Mouse (Mus musculus): ENCODE results near the gene St8sia2. TPM values are rescaled to one million over a fixed set of nuclear protein-coding genes. Genes with fewer than 3 reads are reported as not detected.

The St8sia2 gene
- polyA plus RNA-seq, 1 experiment from 2014 or later = 35.8 TPM

DNA sequence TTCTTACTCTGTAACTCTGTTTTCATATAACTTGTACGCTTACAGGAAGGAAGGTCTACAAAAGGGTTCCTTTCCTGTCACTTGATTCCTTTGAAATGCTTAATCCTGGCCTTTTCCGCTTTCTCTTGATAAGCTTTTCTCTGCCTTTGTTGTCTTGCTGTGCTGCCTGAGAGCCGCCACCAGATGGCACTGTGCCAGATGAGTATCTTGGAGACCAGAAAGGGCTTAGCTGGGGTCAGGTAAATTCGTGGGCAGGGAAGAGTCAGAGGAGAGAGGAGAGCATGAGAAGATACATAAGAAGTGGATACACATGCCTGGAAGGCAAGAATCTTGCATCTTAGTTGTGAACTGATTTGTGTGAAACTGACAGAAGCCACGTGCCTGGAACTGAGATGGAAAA, 11.5 kb upstream of the St8sia2 start:
- Histone ChIP-seq H3K27ac (ENCODE audit: low read depth, low read length) (no peak overlapping the region), H3K4me1 (replicated peaks; ENCODE audit: control insufficient read depth, insufficient read depth, low read length) (no peaks in the 10 kb centered on the region), H3K36me3 (ENCODE audit: control insufficient read depth, insufficient read depth, low read length) (no peaks in the 10 kb centered on the region), H3K9me3 (ENCODE audit: control insufficient read depth, low read length) (no peaks in the 10 kb centered on the region), H3K9ac (ENCODE audit: low read length) (no peak overlapping the region), H3K27me3 (ENCODE audit: control insufficient read depth, insufficient read depth, low read length) (no peaks in the 10 kb centered on the region), H3K4me3 (ENCODE audit: low read depth, low read length) (no peak overlapping the region), H3K4me2 (ENCODE audit: low read depth, low read length, severe bottlenecking) (no peak overlapping the region)
- 13% methylated on average over 5 of the region's 5 CpGs for WGBS
- DNase-seq (ENCODE audit: low spot score) (peak; percentile 85), ATAC-seq (replicated peaks; ENCODE audit: low FRiP score) (no peak; the same call in 1 of the 2 replicates)

GRCm38 (mm10) chr7:74024171-74024570, 10.7 kb upstream of the St8sia2 start:
- H3K9ac ChIP-seq (ENCODE audit: low read length) = no peak overlapping the region
- 65% methylated on average over 3 of the region's 3 CpGs for WGBS
- ATAC-seq (replicated peaks; ENCODE audit: low FRiP score) = no peak
- peak; percentile 49 for DNase-seq (ENCODE audit: low spot score)
- no peaks in the 10 kb centered on the region for H3K4me1 ChIP-seq (replicated peaks; ENCODE audit: control insufficient read depth, insufficient read depth, low read length)
- no peak overlapping the region for H3K4me3 ChIP-seq (ENCODE audit: low read depth, low read length)
- no peaks in the 10 kb centered on the region for H3K36me3 ChIP-seq (ENCODE audit: control insufficient read depth, insufficient read depth, low read length)
- H3K27me3 ChIP-seq (ENCODE audit: control insufficient read depth, insufficient read depth, low read length) = no peaks in the 10 kb centered on the region
- H3K9me3 ChIP-seq (ENCODE audit: control insufficient read depth, low read length) = no peaks in the 10 kb centered on the region
- no peak overlapping the region for H3K4me2 ChIP-seq (ENCODE audit: low read depth, low read length, severe bottlenecking)
- H3K27ac ChIP-seq (ENCODE audit: low read depth, low read length) = no peak overlapping the region

- no peaks in the 10 kb centered on the region for H3K9me3 ChIP-seq (ENCODE audit: control insufficient read depth, low read length)
- no peak overlapping the region for H3K4me3 ChIP-seq (ENCODE audit: low read depth, low read length)
- ATAC-seq (replicated peaks; ENCODE audit: low FRiP score) (no peak), DNase-seq (ENCODE audit: low spot score) (no peak)
- no peak overlapping the region for H3K9ac ChIP-seq (ENCODE audit: low read length)
- H3K4me2 ChIP-seq (ENCODE audit: low read depth, low read length, severe bottlenecking) = no peak overlapping the region
- 72% methylated on average over 2 of the region's 2 CpGs for WGBS
- H3K4me1 ChIP-seq (replicated peaks; ENCODE audit: control insufficient read depth, insufficient read depth, low read length) = no peaks in the 10 kb centered on the region
- H3K27ac ChIP-seq (ENCODE audit: low read depth, low read length) = no peak overlapping the region
- no peaks in the 10 kb centered on the region for H3K27me3 ChIP-seq (ENCODE audit: control insufficient read depth, insufficient read depth, low read length)
- no peaks in the 10 kb centered on the region for H3K36me3 ChIP-seq (ENCODE audit: control insufficient read depth, insufficient read depth, low read length)
Observed at GRCm38 (mm10) chr7:74022571-74022970, 9.1 kb upstream of the St8sia2 start.

GRCm38 (mm10) chr7:74021771-74022170, 8.3 kb upstream of the St8sia2 start:
- Histone ChIP-seq H3K4me3 (ENCODE audit: low read depth, low read length) (no peak overlapping the region), H3K27ac (ENCODE audit: low read depth, low read length) (no peak overlapping the region), H3K9me3 (ENCODE audit: control insufficient read depth, low read length) (no peaks in the 10 kb centered on the region), H3K9ac (ENCODE audit: low read length) (no peak overlapping the region), H3K4me2 (ENCODE audit: low read depth, low read length, severe bottlenecking) (no peak overlapping the region), H3K36me3 (ENCODE audit: control insufficient read depth, insufficient read depth, low read length) (no peaks in the 10 kb centered on the region), H3K4me1 (replicated peaks; ENCODE audit: control insufficient read depth, insufficient read depth, low read length) (no peaks in the 10 kb centered on the region), H3K27me3 (ENCODE audit: control insufficient read depth, insufficient read depth, low read length) (no peaks in the 10 kb centered on the region)
- no peak for DNase-seq (ENCODE audit: low spot score)
- WGBS = 77% methylated on average over 6 of the region's 6 CpGs
- ATAC-seq (replicated peaks; ENCODE audit: low FRiP score) = no peak

- DNase-seq (ENCODE audit: low spot score) (no peak), ATAC-seq (replicated peaks; ENCODE audit: low FRiP score) (no peak)
- 97% methylated on average over 2 of the region's 2 CpGs for WGBS
- Histone ChIP-seq H3K27ac (ENCODE audit: low read depth, low read length) (no peak overlapping the region), H3K4me3 (ENCODE audit: low read depth, low read length) (no peak overlapping the region), H3K4me2 (ENCODE audit: low read depth, low read length, severe bottlenecking) (no peak overlapping the region), H3K36me3 (ENCODE audit: control insufficient read depth, insufficient read depth, low read length) (no peaks in the 10 kb centered on the region), H3K9me3 (ENCODE audit: control insufficient read depth, low read length) (no peaks in the 10 kb centered on the region), H3K27me3 (ENCODE audit: control insufficient read depth, insufficient read depth, low read length) (peaks cover 5% of the 10 kb centered on the region; the same call in 1 of the 2 replicates), H3K4me1 (replicated peaks; ENCODE audit: control insufficient read depth, insufficient read depth, low read length) (peaks cover 4% of the 10 kb centered on the region; the same call in 1 of the 2 replicates), H3K9ac (ENCODE audit: low read length) (no peak overlapping the region)
Observed at GRCm38 (mm10) chr7:74016613-74017012, 3.1 kb upstream of the St8sia2 start.

DNA sequence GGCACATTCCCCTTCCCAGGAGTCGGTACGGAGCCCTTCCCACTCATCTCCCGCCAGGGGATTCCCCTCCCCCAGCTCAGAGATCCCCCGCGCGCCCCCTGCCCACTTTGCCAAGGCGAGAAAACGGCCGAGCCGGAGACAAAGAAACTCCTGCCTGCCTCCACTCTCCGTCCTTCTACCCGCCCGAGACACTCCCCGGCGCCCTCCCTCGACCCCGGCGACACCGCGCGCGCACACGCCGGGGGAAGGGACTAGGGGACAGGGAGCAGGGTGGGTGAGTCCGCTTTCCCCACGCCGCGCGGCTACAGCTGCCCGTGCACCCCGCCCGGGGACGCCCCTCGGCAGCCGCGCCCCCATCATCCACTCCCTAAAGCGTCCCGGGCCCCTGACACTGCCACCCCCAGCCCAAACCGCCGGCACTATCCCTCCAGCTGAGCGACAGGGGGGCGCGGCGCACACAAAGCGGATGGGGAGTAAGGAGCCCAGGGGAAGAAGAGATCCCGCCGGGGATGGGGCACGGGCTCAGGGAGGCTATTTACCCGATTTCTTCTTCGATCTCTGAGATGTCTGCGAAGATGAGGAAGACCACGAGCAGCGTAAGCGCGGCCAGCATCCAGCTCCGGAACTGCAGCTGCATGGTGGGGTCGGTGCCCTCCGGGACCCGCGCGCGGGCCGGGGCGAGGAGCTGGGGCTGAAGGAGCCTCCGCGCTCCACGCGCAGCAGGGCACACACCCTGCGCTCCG, 461 bp downstream of the St8sia2 start:
- Histone ChIP-seq H3K4me2 (ENCODE audit: low read depth, low read length, severe bottlenecking) (peak overlapping the region; percentile 44), H3K27me3 (ENCODE audit: control insufficient read depth, insufficient read depth, low read length) (peaks cover 5% of the 10 kb centered on the region; the same call in 1 of the 2 replicates), H3K9ac (ENCODE audit: low read length) (peak overlapping the region; percentile 98), H3K36me3 (ENCODE audit: control insufficient read depth, insufficient read depth, low read length) (no peaks in the 10 kb centered on the region), H3K4me1 (replicated peaks; ENCODE audit: control insufficient read depth, insufficient read depth, low read length) (peaks cover 4% of the 10 kb centered on the region), H3K9me3 (ENCODE audit: control insufficient read depth, low read length) (no peaks in the 10 kb centered on the region), H3K4me3 (ENCODE audit: low read depth, low read length) (peak overlapping the region; percentile 93), H3K27ac (ENCODE audit: low read depth, low read length) (peak overlapping the region; percentile 86)
- ATAC-seq (replicated peaks; ENCODE audit: low FRiP score) (peak; percentile 73), DNase-seq (ENCODE audit: low spot score) (peak; percentile 82)
- WGBS = under 1% methylated on average over 67 of the region's 70 CpGs

- no peaks in the 10 kb centered on the region for H3K36me3 ChIP-seq (ENCODE audit: control insufficient read depth, insufficient read depth, low read length)
- peak overlapping the region; percentile 44 for H3K4me2 ChIP-seq (ENCODE audit: low read depth, low read length, severe bottlenecking)
- peak overlapping the region; percentile 98 for H3K9ac ChIP-seq (ENCODE audit: low read length)
- DNase-seq (ENCODE audit: low spot score) (peak; percentile 78), ATAC-seq (replicated peaks; ENCODE audit: low FRiP score) (peak; percentile 54)
- no peaks in the 10 kb centered on the region for H3K9me3 ChIP-seq (ENCODE audit: control insufficient read depth, low read length)
- peak overlapping the region; percentile 93 for H3K4me3 ChIP-seq (ENCODE audit: low read depth, low read length)
- 3% methylated on average over 43 of the region's 43 CpGs for WGBS
- H3K27me3 ChIP-seq (ENCODE audit: control insufficient read depth, insufficient read depth, low read length) = peaks cover 5% of the 10 kb centered on the region; the same call in 1 of the 2 replicates
- peaks cover 6% of the 10 kb centered on the region for H3K4me1 ChIP-seq (replicated peaks; ENCODE audit: control insufficient read depth, insufficient read depth, low read length)
- H3K27ac ChIP-seq (ENCODE audit: low read depth, low read length) = peak overlapping the region; percentile 86
Observed at GRCm38 (mm10) chr7:74011976-74012857, 1.3 kb downstream of the St8sia2 start.

- DNase-seq (ENCODE audit: low spot score) (no peak), ATAC-seq (replicated peaks; ENCODE audit: low FRiP score) (no peak)
- Histone ChIP-seq H3K9ac (ENCODE audit: low read length) (no peak overlapping the region), H3K27me3 (ENCODE audit: control insufficient read depth, insufficient read depth, low read length) (no peaks in the 10 kb centered on the region), H3K36me3 (ENCODE audit: control insufficient read depth, insufficient read depth, low read length) (no peaks in the 10 kb centered on the region), H3K9me3 (ENCODE audit: control insufficient read depth, low read length) (no peaks in the 10 kb centered on the region), H3K4me2 (ENCODE audit: low read depth, low read length, severe bottlenecking) (no peak overlapping the region), H3K4me3 (ENCODE audit: low read depth, low read length) (no peak overlapping the region), H3K27ac (ENCODE audit: low read depth, low read length) (no peak overlapping the region), H3K4me1 (replicated peaks; ENCODE audit: control insufficient read depth, insufficient read depth, low read length) (peaks cover 14% of the 10 kb centered on the region)
- 56% methylated on average over 7 of the region's 7 CpGs for WGBS
Observed at GRCm38 (mm10) chr7:74008946-74009542, 4.4 kb downstream of the St8sia2 start.

Data from forebrain, embryonic 11.5 days (tissue).